ENCODE assay signal across 8 mouse cellular contexts in the genomic region with DNA sequence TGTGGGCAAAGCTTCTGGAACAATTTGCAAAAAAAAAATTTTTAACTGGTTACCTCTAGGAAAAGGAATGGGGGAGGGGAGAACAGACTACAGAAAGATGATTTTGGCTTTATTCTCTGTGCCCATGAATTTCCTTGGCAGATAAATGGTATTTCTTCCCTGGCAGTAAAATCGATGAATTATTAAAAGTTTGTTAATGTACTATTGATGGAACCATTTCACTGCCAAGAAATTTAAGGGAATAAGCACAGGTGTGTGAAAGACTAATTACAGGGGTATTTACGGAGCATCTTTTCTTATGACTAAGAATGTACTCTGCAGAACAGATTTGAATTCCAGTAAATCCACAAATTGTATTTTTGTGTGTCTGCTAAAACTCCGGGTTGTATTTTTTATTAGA. TPM values are rescaled to one million over a fixed set of nuclear protein-coding genes. Genes with fewer than 3 reads are reported as not detected.
DNase-seq lines count a peak whose midpoint lies in the region; ATAC-seq and TF ChIP-seq lines count a peak whose summit lies in the region.
"Had no signal": no experiment of that assay in that cellular context is flagged by ENCODE, and none has a peak within 500 bp of the region (broad histone marks: within the 10 kb centered on the region; RNA-seq: fewer than 3 reads in every experiment).

No protein-coding gene starts in this region.

- no peak for ATAC-seq in lung, embryonic 14.5 days (ENCODE audit: insufficient read depth)
- no peak for ATAC-seq in forebrain, postnatal 0 days
- no peak for ATAC-seq in limb, embryonic 14.5 days (ENCODE audit: low FRiP score, low read depth)
- ATAC-seq in stomach, embryonic 14.5 days (ENCODE audit: insufficient number of reproducible peaks, insufficient read depth, low FRiP score, low read depth): no peak
- ATAC-seq: Patski had no signal

- H3K27me3 ChIP-seq in lung, embryonic 14.5 days (ENCODE audit: insufficient read depth, low read length): no peaks in the 10 kb centered on the region
- H3K27me3 ChIP-seq in forebrain, postnatal 0 days (ENCODE audit: insufficient read depth, low read length): no peaks in the 10 kb centered on the region
- H3K27me3 ChIP-seq in limb, embryonic 14.5 days (ENCODE audit: control insufficient read depth, insufficient read depth, low read length): no peaks in the 10 kb centered on the region
- H3K27me3 ChIP-seq in stomach, embryonic 14.5 days (ENCODE audit: control insufficient read depth, insufficient read depth, low read length): no peaks in the 10 kb centered on the region
- H3K27me3 ChIP-seq: Patski had no signal

- H3K9me3 ChIP-seq in lung, embryonic 14.5 days (ENCODE audit: low read depth, low read length): peaks cover 41% of the 10 kb centered on the region
- H3K9me3 ChIP-seq in forebrain, postnatal 0 days (ENCODE audit: low read length): 0 out of 2 replicates have a peak, but pooled peaks cover 7% of the 10 kb centered on the region
- peaks cover 38% of the 10 kb centered on the region for H3K9me3 ChIP-seq in limb, embryonic 14.5 days (ENCODE audit: control insufficient read depth, low read length)
- H3K9me3 ChIP-seq in stomach, embryonic 14.5 days (ENCODE audit: control insufficient read depth, low read depth, low read length): peaks cover 35% of the 10 kb centered on the region

- no peaks in the 10 kb centered on the region for H3K36me3 ChIP-seq in lung, embryonic 14.5 days (ENCODE audit: insufficient read depth)
- no peaks in the 10 kb centered on the region for H3K36me3 ChIP-seq in forebrain, postnatal 0 days (ENCODE audit: insufficient read depth)
- 0 out of 2 replicates have a peak, but pooled peaks cover under 1% of the 10 kb centered on the region for H3K36me3 ChIP-seq in limb, embryonic 14.5 days (ENCODE audit: control insufficient read depth, insufficient read depth, low read length)
- no peaks in the 10 kb centered on the region for H3K36me3 ChIP-seq in stomach, embryonic 14.5 days (ENCODE audit: control insufficient read depth, insufficient read depth, low read length)

- H3K4me2 ChIP-seq in lung, embryonic 14.5 days: peak overlapping the region; percentile 61
- H3K4me2 ChIP-seq in forebrain, postnatal 0 days (ENCODE audit: low read depth): peak overlapping the region; percentile 52
- peak overlapping the region; percentile 38 for H3K4me2 ChIP-seq in limb, embryonic 14.5 days (replicated peaks; ENCODE audit: low read depth, low read length, severe bottlenecking)
- peak overlapping the region; percentile 41 for H3K4me2 ChIP-seq in stomach, embryonic 14.5 days (replicated peaks; ENCODE audit: low read depth, low read length)

- TF ChIP-seq CTCF in lung, embryonic 14.5 days (IDR thresholded peaks at IDR 0.05; ENCODE audit: low read depth): no peak
- TF ChIP-seq CTCF in forebrain, postnatal 0 days (IDR thresholded peaks at IDR 0.05; ENCODE audit: low read depth): no peak

- H3K9ac ChIP-seq in lung, embryonic 14.5 days: peak overlapping the region; percentile 42; the same call in 1 of the 2 replicates
- peak overlapping the region; percentile 72 for H3K9ac ChIP-seq in forebrain, postnatal 0 days
- H3K9ac ChIP-seq in limb, embryonic 14.5 days (ENCODE audit: low read depth, low read length, severe bottlenecking): peak overlapping the region; percentile 60
- H3K9ac ChIP-seq in stomach, embryonic 14.5 days (replicated peaks; ENCODE audit: low read depth, low read length): peak overlapping the region; percentile 26; the same call in 1 of the 2 replicates

- peak overlapping the region; percentile 56 for H3K4me3 ChIP-seq in lung, embryonic 14.5 days (ENCODE audit: low read depth, low read length)
- peak overlapping the region; percentile 54 for H3K4me3 ChIP-seq in forebrain, postnatal 0 days (ENCODE audit: low read depth, low read length)
- peak overlapping the region; percentile 57 for H3K4me3 ChIP-seq in limb, embryonic 14.5 days (replicated peaks; ENCODE audit: low read length)
- peak overlapping the region; percentile 62 for H3K4me3 ChIP-seq in stomach, embryonic 14.5 days (ENCODE audit: low read depth, low read length)

- DNase-seq in lung, embryonic 14.5 days: peak; percentile 17
- no peak for DNase-seq in lung, postnatal 4 days
- no peak for DNase-seq in forebrain, postnatal 0 days
- no peak for DNase-seq in limb, embryonic 14.5 days (ENCODE audit: low spot score)
- no peak for DNase-seq in frontal cortex, postnatal 25 days (ENCODE audit: low spot score in 2 of 2)
- DNase-seq in right cerebral cortex, postnatal 4 days: no peak

- WGBS in lung, embryonic 14.5 days: 47% methylated on average over 3 of the region's 3 CpGs
- 45% methylated on average over 3 of the region's 3 CpGs for WGBS in forebrain, postnatal 0 days
- WGBS in limb, embryonic 14.5 days: 40% methylated on average over 3 of the region's 3 CpGs
- 36% methylated on average over 3 of the region's 3 CpGs for WGBS in stomach, embryonic 14.5 days

- no peaks in the 10 kb centered on the region for H3K4me1 ChIP-seq in lung, embryonic 14.5 days (ENCODE audit: insufficient read depth)
- H3K4me1 ChIP-seq in forebrain, postnatal 0 days (ENCODE audit: insufficient read depth): no peaks in the 10 kb centered on the region
- no peaks in the 10 kb centered on the region for H3K4me1 ChIP-seq in limb, embryonic 14.5 days (ENCODE audit: control insufficient read depth, insufficient read depth, low read length)
- no peaks in the 10 kb centered on the region for H3K4me1 ChIP-seq in stomach, embryonic 14.5 days (ENCODE audit: control insufficient read depth, insufficient read depth, low read length)

- TF ChIP-seq POLR2A in limb, embryonic 14.5 days (IDR thresholded peaks at IDR 0.05; ENCODE audit: borderline replicate concordance, extremely low read depth, insufficient read depth, insufficient read length): no peak

- H3K27ac ChIP-seq in lung, embryonic 14.5 days (ENCODE audit: low read depth): no peak overlapping the region
- H3K27ac ChIP-seq in forebrain, postnatal 0 days (ENCODE audit: low read depth, low read length): 0 out of 2 replicates have a peak overlapping the region, but pooled peaks have one; percentile 68
- peak overlapping the region; percentile 80 for H3K27ac ChIP-seq in limb, embryonic 14.5 days (replicated peaks; ENCODE audit: low read depth, low read length)
- no peak overlapping the region for H3K27ac ChIP-seq in stomach, embryonic 14.5 days (ENCODE audit: low read length)

RNA-seq across cellular contexts. Expression of a gene that starts 1.0 kb away (rescaled TPM):
- 5.8 and 6.2 TPM in 2 replicates for polyA plus RNA-seq in lung, embryonic 14.5 days (2014; fragmentation: Nextera tagmentation; extraction: Ambion mirVana)
- total RNA-seq in forebrain, postnatal 0 days (2014; rRNA removed): 61.8 and 97.8 TPM in 2 replicates
- polyA plus RNA-seq in forebrain, postnatal 0 days (2015; fragmentation: Nextera tagmentation; extraction: Ambion mirVana): 10.8 and 21.9 TPM in 2 replicates
- 20.7 and 27.2 TPM in 2 replicates for polyA plus RNA-seq in limb, embryonic 14.5 days (2012; rRNA removed)
- 10.7 and 11.9 TPM in 2 replicates for polyA plus RNA-seq in limb, embryonic 14.5 days (2014; fragmentation: Nextera tagmentation; extraction: Ambion mirVana)
- polyA plus RNA-seq in stomach, embryonic 14.5 days (2014; fragmentation: Nextera tagmentation; extraction: Ambion mirVana): 9.1 TPM in 2 replicates

RNA-seq across cellular contexts. Expression of a gene that starts 1.1 kb away (rescaled TPM):
- polyA plus RNA-seq in lung, embryonic 14.5 days (2014; fragmentation: Nextera tagmentation; extraction: Ambion mirVana): 173 and 179 TPM in 2 replicates
- total RNA-seq in forebrain, postnatal 0 days (2014; rRNA removed): 81.1 and 139 TPM in 2 replicates
- 18.1 and 43.7 TPM in 2 replicates for polyA plus RNA-seq in forebrain, postnatal 0 days (2015; fragmentation: Nextera tagmentation; extraction: Ambion mirVana)
- 160 and 178 TPM in 2 replicates for polyA plus RNA-seq in limb, embryonic 14.5 days (2012; rRNA removed)
- 244 and 268 TPM in 2 replicates for polyA plus RNA-seq in limb, embryonic 14.5 days (2014; fragmentation: Nextera tagmentation; extraction: Ambion mirVana)
- 210 and 239 TPM in 2 replicates for polyA plus RNA-seq in stomach, embryonic 14.5 days (2014; fragmentation: Nextera tagmentation; extraction: Ambion mirVana)

RNA-seq across cellular contexts. Expression of a gene that starts 35.1 kb away (rescaled TPM):
- polyA plus RNA-seq in lung, embryonic 14.5 days (2014; fragmentation: Nextera tagmentation; extraction: Ambion mirVana): 3.2 and 3.6 TPM in 2 replicates
- 20.5 and 29.1 TPM in 2 replicates for total RNA-seq in forebrain, postnatal 0 days (2014; rRNA removed)
- polyA plus RNA-seq in forebrain, postnatal 0 days (2015; fragmentation: Nextera tagmentation; extraction: Ambion mirVana): 2.6 and 4.7 TPM in 2 replicates
- 69.0 and 72.6 TPM in 2 replicates for polyA plus RNA-seq in limb, embryonic 14.5 days (2012; rRNA removed)
- 9.4 and 14.3 TPM in 2 replicates for polyA plus RNA-seq in limb, embryonic 14.5 days (2014; fragmentation: Nextera tagmentation; extraction: Ambion mirVana)
- polyA plus RNA-seq in stomach, embryonic 14.5 days (2014; fragmentation: Nextera tagmentation; extraction: Ambion mirVana): 7.7 and 8.7 TPM in 2 replicates

Comparison
In these comparisons a context has a peak if more than half of its experiments do, and no peak if none do; other contexts are left out.
1. H3K27ac ChIP-seq: peak in forebrain, postnatal 0 days (single experiment) and limb, embryonic 14.5 days (single experiment); none in lung, embryonic 14.5 days (single experiment) and stomach, embryonic 14.5 days (single experiment).
2. Peak in every context shown above with its lines, with median percentiles within 50 percentile points of each other: H3K4me2 ChIP-seq, H3K4me3 ChIP-seq and H3K9ac ChIP-seq.